Mouse (Mus musculus) lung, postnatal 0 days (tissue): ENCODE results near the gene Lingo3.

ENCODE experiments used
- CTCF ChIP-seq: IDR thresholded peaks from 2 replicates; pipeline ENCODE4 v1.5.1; 2016; ENCODE audit warnings: antibody characterized with exemption, mild to moderate bottlenecking
- EP300 ChIP-seq: IDR thresholded peaks from 2 replicates; pipeline ENCODE4 v1.6.1; 2016; ENCODE audit warnings: antibody characterized with exemption, mild to moderate bottlenecking, control low read depth

- TF ChIP-seq CTCF (no peak), EP300 (no peak)
Observed at GRCm38 (mm10) chr10:80876594-80876993, 32.8 kb upstream of the Lingo3 start.
